Mouse (Mus musculus) liver, embryonic 16.5 days (tissue): Measurements from ENCODE around the gene Ssh1. TPM values are rescaled to one million over a fixed set of nuclear protein-coding genes. Genes with fewer than 3 reads are reported as not detected.
A peak's percentile ranks its signal among the peaks of the same experiment; 100 is the strongest.

Experiments used
- ATAC-seq: fragments of 200-750 bp; cut with Nextera tagmentation; 2 replicates; pipeline ENCODE4 v1.8.0; 2017; ENCODE audit warnings: low read depth, mild to moderate bottlenecking, moderate number of reproducible peaks, moderate library complexity
- H3K27ac ChIP-seq: fragments of 300-500 bp; sonication (generic); 2 replicates; pipeline ENCODE4 v1.5.1; 2014; ENCODE audit warnings: mild to moderate bottlenecking, low read length
- H3K27me3 ChIP-seq: fragments of 300-500 bp; sonication (generic); 2 replicates; pipeline ENCODE4 v1.6.1; 2014; ENCODE audit warnings: low read depth, low read length, mixed read lengths; ENCODE audit not compliant: control insufficient read depth, insufficient read depth
- H3K36me3 ChIP-seq: fragments of 300-500 bp; sonication (generic); 2 replicates; pipeline ENCODE4 v1.6.1; 2014; ENCODE audit warnings: mild to moderate bottlenecking; ENCODE audit not compliant: control insufficient read depth, insufficient read depth
- H3K4me1 ChIP-seq: fragments of 300-500 bp; sonication (generic); 2 replicates; pipeline ENCODE4 v1.6.1; 2014; ENCODE audit warnings: low read depth, low read length, mixed read lengths; ENCODE audit not compliant: control insufficient read depth
- H3K4me2 ChIP-seq: fragments of 300-500 bp; sonication (generic); 2 replicates; pipeline ENCODE4 v1.6.1; 2014; ENCODE audit warnings: low read depth, low read length, mixed read lengths
- H3K4me3 ChIP-seq: fragments of 300-500 bp; sonication (generic); 2 replicates; pipeline ENCODE4 v1.5.1; 2014; ENCODE audit warnings: low read depth, mild to moderate bottlenecking, low read length
- H3K9ac ChIP-seq: fragments of 300-500 bp; sonication (generic); 2 replicates; pipeline ENCODE4 v1.6.1; 2014; ENCODE audit warnings: low read depth, low read length
- H3K9me3 ChIP-seq: fragments of 300-500 bp; sonication (generic); replicated peaks from 2 replicates; pipeline ENCODE4 v1.6.1; 2016; ENCODE audit warnings: low read length; ENCODE audit not compliant: control insufficient read depth
- WGBS: fragments of 180-500 bp; shearing (Covaris S2); extraction: QIAGEN DNeasy Blood & Tissue Kit; methylation state at CpG from one replicate; pipeline ENCODE4 v1.1.7; 2014; ENCODE audit not compliant: insufficient replicate concordance; 5-methylcytosine and 5-hydroxymethylcytosine counted together
- polyA plus RNA-seq: library from polyadenylated mRNA; unstranded; fragments of >200 nt; fragmentation: Nextera tagmentation; extraction: Ambion mirVana; gene quantifications from 2 replicates; pipeline ENCODE4 v1.2.1, GENCODE M21; 2015

The Ssh1 gene
- polyA plus RNA-seq, 1 experiment from 2014 or later = 6.8 TPM

DNA sequence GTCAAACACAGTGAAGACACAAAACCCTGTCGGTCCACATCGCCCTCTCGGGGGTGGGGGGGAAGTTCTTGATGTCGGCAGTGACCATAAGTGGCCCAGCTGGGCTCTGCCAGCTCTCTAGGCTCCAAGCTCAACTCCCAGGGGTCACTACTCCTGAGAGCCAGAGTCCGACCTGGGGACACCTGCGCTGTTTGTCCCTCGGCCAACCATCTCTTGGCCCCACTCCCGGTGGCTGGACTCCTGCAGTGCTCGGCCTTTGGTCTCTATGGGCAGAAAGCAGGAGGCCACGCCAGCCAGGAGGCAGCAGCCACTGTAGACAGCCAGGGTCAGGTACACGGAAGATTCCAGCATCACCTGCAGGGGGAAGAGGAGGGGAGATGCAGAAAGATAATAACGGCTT lies 34.4 kb upstream of the Ssh1 start:
- Histone ChIP-seq H3K4me3 (no peak overlapping the region), H3K27ac (no peak overlapping the region), H3K27me3 (peaks cover 6% of the 10 kb centered on the region; the same call in 1 of the 2 replicates), H3K9ac (no peak overlapping the region), H3K4me1 (peaks cover 2% of the 10 kb centered on the region), H3K9me3 (no peaks in the 10 kb centered on the region), H3K4me2 (no peak overlapping the region), H3K36me3 (no peaks in the 10 kb centered on the region)
- WGBS = 59% methylated on average over 12 of the region's 12 CpGs
- peak; percentile 58 for ATAC-seq

DNA sequence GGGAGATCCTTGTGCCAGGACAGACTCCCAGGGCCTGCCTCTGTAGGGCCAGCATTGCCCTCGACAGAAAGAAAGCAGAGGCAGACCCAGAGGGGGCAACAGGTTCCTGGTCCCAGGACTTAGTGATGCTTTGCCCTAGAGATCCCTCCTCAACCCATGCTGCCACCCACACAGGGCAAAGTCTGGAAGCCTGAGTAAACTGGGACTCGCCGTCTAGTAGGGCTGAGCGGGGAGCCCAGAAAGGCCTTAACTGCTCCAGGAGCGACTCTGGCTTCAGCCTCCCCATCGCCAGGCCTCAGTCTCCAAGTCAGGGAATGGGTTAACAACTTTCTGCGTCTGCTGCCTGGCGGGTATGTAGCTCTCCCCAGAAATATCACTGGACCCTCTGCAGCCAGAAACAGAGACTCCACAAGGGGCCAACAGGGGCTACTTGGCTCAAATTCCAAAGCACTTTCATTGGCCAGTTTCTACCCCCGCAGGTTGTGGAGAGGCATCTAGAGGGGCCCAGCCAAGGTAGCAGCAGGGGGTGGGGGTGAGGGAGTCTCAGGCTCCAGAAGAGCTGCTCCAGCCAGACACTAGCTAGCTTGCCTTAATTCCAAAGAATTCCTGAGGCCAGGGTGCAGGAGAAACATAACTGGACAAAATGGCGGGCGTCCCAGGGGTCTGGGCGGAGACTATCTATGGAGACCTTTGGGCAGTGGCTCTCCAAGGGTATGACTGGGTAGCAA lies 33.7 kb upstream of the Ssh1 start:
- WGBS = 65% methylated on average over 12 of the region's 12 CpGs
- peaks cover 6% of the 10 kb centered on the region; the same call in 1 of the 2 replicates for H3K27me3 ChIP-seq
- peaks cover 2% of the 10 kb centered on the region for H3K4me1 ChIP-seq
- no peak overlapping the region for H3K27ac ChIP-seq
- H3K9me3 ChIP-seq = no peaks in the 10 kb centered on the region
- no peak overlapping the region for H3K9ac ChIP-seq
- ATAC-seq = no peak
- no peak overlapping the region for H3K4me3 ChIP-seq
- H3K36me3 ChIP-seq = no peaks in the 10 kb centered on the region
- no peak overlapping the region for H3K4me2 ChIP-seq

- H3K4me2 ChIP-seq = no peak overlapping the region
- no peak overlapping the region for H3K4me3 ChIP-seq
- H3K36me3 ChIP-seq = no peaks in the 10 kb centered on the region
- peaks cover 2% of the 10 kb centered on the region for H3K4me1 ChIP-seq
- 7% methylated on average over 9 of the region's 10 CpGs for WGBS
- ATAC-seq = 0 out of 2 replicates have a peak, but pooled peaks have one; percentile 12
- H3K27ac ChIP-seq = no peak overlapping the region
- peaks cover 6% of the 10 kb centered on the region; the same call in 1 of the 2 replicates for H3K27me3 ChIP-seq
- no peaks in the 10 kb centered on the region for H3K9me3 ChIP-seq
- H3K9ac ChIP-seq = no peak overlapping the region
Observed at GRCm38 (mm10) chr5:114024885-114025284, 31.2 kb upstream of the Ssh1 start.

DNA sequence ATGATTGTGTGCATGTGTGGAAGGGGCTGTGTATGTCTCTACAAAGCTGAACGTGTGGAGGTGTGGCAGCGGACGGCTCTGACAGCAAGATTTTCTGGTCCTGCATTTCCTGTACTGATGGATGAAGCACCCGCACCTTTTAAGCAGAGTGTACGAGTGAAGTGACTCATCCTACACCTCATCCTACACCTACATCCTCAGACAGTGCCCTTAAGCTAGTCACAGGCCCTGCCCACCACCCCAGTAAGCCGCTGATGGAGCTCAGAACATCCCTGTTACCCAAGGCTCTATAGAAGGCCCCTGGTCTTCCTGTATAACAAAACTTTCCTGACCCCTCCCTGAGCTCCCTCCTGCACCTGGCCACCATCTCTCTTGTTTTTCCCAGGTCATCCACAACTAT lies 30.7 kb upstream of the Ssh1 start:
- H3K27ac ChIP-seq = no peak overlapping the region
- no peak overlapping the region for H3K9ac ChIP-seq
- H3K4me3 ChIP-seq = no peak overlapping the region
- H3K9me3 ChIP-seq = no peaks in the 10 kb centered on the region
- 45% methylated on average over 6 of the region's 6 CpGs for WGBS
- H3K4me1 ChIP-seq = peaks cover 2% of the 10 kb centered on the region
- no peaks in the 10 kb centered on the region for H3K36me3 ChIP-seq
- no peak for ATAC-seq
- H3K4me2 ChIP-seq = no peak overlapping the region
- peaks cover 6% of the 10 kb centered on the region; the same call in 1 of the 2 replicates for H3K27me3 ChIP-seq

- H3K4me2 ChIP-seq = no peak overlapping the region
- no peaks in the 10 kb centered on the region for H3K36me3 ChIP-seq
- no peaks in the 10 kb centered on the region for H3K9me3 ChIP-seq
- H3K27me3 ChIP-seq = no peaks in the 10 kb centered on the region
- H3K4me3 ChIP-seq = no peak overlapping the region
- H3K27ac ChIP-seq = no peak overlapping the region
- H3K4me1 ChIP-seq = no peaks in the 10 kb centered on the region
- WGBS = 61% methylated on average over 7 of the region's 7 CpGs
- H3K9ac ChIP-seq = no peak overlapping the region
- ATAC-seq = no peak
Observed at GRCm38 (mm10) chr5:114015121-114015520, 21.4 kb upstream of the Ssh1 start.

GRCm38 (mm10) chr5:114009049-114009448 lies 15.4 kb upstream of the Ssh1 start:
- no peaks in the 10 kb centered on the region for H3K9me3 ChIP-seq
- H3K27me3 ChIP-seq = no peaks in the 10 kb centered on the region
- H3K4me3 ChIP-seq = no peak overlapping the region
- H3K36me3 ChIP-seq = no peaks in the 10 kb centered on the region
- H3K4me2 ChIP-seq = no peak overlapping the region
- no peak overlapping the region for H3K27ac ChIP-seq
- no peaks in the 10 kb centered on the region for H3K4me1 ChIP-seq
- ATAC-seq = no peak
- no peak overlapping the region for H3K9ac ChIP-seq
- 50% methylated on average over 4 of the region's 4 CpGs for WGBS

DNA sequence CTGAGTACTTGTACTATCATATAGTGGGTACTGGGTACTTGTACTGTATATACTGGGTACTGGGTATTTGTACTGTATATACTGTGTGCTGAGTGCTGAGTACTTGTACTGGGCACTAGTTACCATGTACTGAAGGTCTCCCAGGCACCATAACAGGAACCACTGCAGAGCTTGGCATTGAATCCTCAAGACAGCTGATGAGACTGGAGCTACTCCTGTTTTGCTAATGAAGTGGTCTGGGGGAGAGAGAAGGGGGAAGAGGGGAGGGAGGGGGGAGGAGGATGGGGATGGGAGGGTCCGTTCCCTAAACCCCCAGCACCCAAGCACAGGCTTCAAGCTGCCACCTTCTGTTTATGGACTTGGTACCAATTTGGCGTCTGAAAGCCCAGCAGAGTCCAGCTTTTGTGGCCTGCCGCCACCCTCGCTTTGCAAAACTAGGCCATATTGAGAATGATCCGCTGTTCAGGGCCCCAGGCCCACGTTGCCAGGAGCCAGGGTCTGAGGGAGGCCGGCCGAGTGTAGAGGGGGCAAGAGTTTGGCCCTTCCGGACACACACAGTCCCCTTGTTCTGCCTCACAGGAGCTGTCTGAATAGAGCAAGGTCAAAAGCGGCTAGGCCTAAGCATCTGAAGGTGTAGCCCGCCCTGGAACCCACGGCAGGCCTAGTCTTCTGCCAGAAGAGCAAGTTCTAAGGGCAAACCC lies 14.2 kb upstream of the Ssh1 start:
- H3K36me3 ChIP-seq = no peaks in the 10 kb centered on the region

DNA sequence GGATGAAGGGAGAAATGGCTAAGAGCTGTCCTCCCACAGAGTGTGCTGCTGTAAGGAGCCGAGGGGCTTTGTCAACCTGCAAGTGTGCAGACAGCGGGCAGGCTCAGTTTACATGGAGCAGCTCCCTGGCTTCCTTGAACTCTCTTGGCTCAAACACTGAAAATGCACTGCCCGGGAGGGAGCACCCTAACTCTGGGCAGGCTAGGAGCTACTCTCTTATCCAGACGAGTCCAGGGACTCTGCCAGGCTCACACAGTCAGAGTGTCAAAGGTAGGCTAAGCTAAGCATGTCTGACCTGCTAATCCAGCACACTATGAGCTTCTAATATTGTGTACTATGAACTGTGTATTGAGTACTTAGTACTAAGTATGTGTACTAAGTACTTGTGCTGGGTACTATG lies 13.3 kb upstream of the Ssh1 start:
- 66% methylated on average over 4 of the region's 4 CpGs for WGBS
- no peak overlapping the region for H3K9ac ChIP-seq
- H3K36me3 ChIP-seq = no peaks in the 10 kb centered on the region

More for the DNA sequence above, 14.2 kb upstream of the Ssh1 start:
- H3K27ac ChIP-seq = no peak overlapping the region
- H3K4me3 ChIP-seq = no peak overlapping the region
- H3K27me3 ChIP-seq = no peaks in the 10 kb centered on the region
- WGBS = 70% methylated on average over 12 of the region's 12 CpGs
- H3K9me3 ChIP-seq = no peaks in the 10 kb centered on the region
- no peak overlapping the region for H3K4me2 ChIP-seq
- ATAC-seq = no peak
- no peak overlapping the region for H3K9ac ChIP-seq
- H3K4me1 ChIP-seq = peaks cover 5% of the 10 kb centered on the region; the same call in 1 of the 2 replicates

GRCm38 (mm10) chr5:114005100-114005499 lies 11.4 kb upstream of the Ssh1 start:
- ATAC-seq = no peak
- Histone ChIP-seq H3K4me1 (peaks cover 5% of the 10 kb centered on the region; the same call in 1 of the 2 replicates), H3K4me2 (no peak overlapping the region), H3K4me3 (no peak overlapping the region), H3K27ac (no peak overlapping the region), H3K9ac (no peak overlapping the region), H3K9me3 (no peaks in the 10 kb centered on the region), H3K36me3 (no peaks in the 10 kb centered on the region), H3K27me3 (no peaks in the 10 kb centered on the region)
- 57% methylated on average over 5 of the region's 5 CpGs for WGBS

More for the DNA sequence above, 13.3 kb upstream of the Ssh1 start:
- H3K27ac ChIP-seq = no peak overlapping the region
- no peak overlapping the region for H3K4me3 ChIP-seq
- H3K9me3 ChIP-seq = no peaks in the 10 kb centered on the region
- H3K4me2 ChIP-seq = no peak overlapping the region
- peaks cover 5% of the 10 kb centered on the region; the same call in 1 of the 2 replicates for H3K4me1 ChIP-seq
- no peak for ATAC-seq
- H3K27me3 ChIP-seq = no peaks in the 10 kb centered on the region
